Mouse (Mus musculus): ENCODE measurements around the gene Nmt1.

Nmt1 gene

GRCm38 (mm10) chr11:103078131-103078530 is 50.1 kb downstream of the Nmt1 start:
- DNase-seq (ENCODE audit: low spot score in 2 of 2): no peak

DNA sequence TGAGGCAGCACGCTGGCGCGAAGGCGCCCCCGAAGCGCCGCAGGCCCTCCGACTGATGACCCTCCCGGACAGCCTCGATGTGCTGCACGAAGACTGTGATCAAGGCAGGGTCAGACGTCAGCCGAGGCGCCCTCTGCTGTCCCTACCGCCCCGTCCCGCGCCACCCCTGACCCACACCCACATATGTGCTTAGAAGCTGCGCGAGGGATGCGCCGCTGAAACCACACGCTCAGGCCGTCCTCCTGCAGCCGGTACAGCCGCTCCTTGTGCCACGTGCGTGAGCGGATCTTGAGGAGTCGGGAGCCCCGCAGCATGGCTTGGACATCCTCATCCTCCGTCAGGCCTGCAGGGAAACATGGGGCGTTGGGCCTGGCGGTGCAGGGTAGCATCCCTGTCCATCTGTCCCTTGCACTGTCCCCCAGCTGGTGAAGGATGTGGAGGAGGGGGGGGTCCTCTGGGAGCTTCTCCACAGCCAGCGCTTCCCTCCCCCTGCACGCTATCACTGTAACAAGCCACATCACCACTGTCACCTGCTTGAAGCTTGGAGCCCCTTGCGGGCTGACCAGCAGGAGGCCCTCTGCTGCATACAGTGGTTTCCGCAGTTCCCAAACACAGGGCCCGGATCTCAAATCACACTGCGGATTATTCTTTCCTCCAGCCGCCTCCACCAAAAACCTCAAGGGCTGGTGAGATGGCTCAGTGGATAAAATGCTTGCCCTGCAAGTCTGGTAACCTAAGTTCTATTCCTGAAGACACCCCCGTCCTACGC is 52.5 kb downstream of the Nmt1 start:
- no peak for DNase-seq (ENCODE audit: low spot score in 2 of 2)

DNA sequence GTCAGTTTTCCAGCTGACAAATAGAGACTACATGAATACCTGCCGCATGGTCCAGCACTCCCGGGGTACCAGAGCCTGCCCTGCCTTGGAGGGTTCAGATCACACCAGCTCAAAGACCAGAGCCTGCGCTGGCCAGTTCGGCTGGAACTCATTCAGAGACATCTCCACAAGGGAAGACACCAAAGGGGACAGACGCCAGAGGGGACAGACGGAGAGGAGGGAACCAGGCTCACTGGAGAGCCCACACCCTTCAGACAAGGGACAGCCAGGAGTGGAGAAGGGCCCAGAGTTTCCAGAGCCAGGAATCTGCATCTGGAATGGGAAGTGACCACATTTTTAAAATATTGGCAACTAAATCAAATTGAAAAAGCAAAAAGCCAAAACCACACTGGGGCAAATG is 53.6 kb downstream of the Nmt1 start:
- no peak for DNase-seq (ENCODE audit: low spot score in 2 of 2)

- DNase-seq (ENCODE audit: low spot score in 2 of 2): no peak
Measured at GRCm38 (mm10) chr11:103093306-103093705, 65.3 kb downstream of the Nmt1 start.

GRCm38 (mm10) chr11:103093862-103094833 is 66.2 kb downstream of the Nmt1 start:
- peak; percentile 55 to 62 for DNase-seq (ENCODE audit: low spot score in 2 of 2)

DNA sequence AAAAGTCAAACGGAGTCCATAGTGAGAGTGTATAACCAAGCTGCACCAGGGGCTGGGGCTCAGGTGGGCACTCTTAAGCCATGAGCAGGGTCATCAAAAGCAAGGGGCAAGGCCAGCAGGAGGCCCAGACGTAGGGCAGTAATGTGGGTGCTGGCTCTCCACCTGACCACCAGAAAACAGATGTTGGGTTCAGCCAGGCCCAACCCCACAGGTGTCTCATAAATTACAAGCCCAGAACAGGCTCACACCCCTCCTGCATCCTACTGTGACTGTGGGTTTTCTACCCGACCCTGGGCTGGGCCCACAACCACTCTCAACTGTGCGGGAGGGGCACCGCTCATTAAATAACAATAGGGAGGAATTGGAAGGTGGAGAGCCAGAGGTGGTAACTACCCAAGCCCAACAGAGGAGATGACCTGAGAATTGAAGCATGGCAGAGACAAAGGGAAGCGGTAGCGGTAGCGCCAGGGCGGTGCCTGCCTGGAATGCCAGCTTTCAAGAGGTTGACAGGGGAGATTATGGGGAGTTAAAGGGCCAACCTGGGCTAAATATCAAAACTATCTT is 67.2 kb downstream of the Nmt1 start:
- no peak for DNase-seq (ENCODE audit: low spot score in 2 of 2)

DNA sequence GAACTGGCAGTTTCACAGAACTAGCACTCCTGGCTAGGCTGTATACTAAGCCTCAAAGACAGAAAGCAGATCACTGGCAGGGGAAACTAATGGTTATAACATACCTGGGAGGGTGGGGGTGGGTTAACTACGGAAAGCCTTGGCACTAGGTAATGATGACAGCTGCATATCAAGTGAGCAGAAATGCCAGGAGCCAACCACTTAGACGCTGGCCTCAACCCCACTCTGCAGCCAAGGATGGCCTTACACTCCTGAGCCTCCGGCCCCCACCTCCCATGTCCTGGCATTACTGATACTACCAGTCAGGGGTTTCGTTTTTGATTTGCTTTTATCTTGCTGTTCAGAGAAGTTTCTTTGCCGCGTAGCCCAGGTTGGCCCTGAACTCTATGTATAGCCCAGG is 67.8 kb downstream of the Nmt1 start:
- DNase-seq (ENCODE audit: low spot score in 2 of 2): no peak

GRCm38 (mm10) chr11:103096979-103097894 is 69.2 kb downstream of the Nmt1 start:
- DNase-seq (ENCODE audit: low spot score in 2 of 2): no peak

- DNase-seq (ENCODE audit: low spot score in 2 of 2): no peak
Measured at GRCm38 (mm10) chr11:103098531-103099190, 70.7 kb downstream of the Nmt1 start.

GRCm38 (mm10) chr11:103099352-103099940 is 71.5 kb downstream of the Nmt1 start:
- DNase-seq (ENCODE audit: low spot score in 2 of 2): no peak

- no peak for DNase-seq (ENCODE audit: low spot score in 2 of 2)
Measured at GRCm38 (mm10) chr11:103100361-103100760, 72.4 kb downstream of the Nmt1 start.

DNA sequence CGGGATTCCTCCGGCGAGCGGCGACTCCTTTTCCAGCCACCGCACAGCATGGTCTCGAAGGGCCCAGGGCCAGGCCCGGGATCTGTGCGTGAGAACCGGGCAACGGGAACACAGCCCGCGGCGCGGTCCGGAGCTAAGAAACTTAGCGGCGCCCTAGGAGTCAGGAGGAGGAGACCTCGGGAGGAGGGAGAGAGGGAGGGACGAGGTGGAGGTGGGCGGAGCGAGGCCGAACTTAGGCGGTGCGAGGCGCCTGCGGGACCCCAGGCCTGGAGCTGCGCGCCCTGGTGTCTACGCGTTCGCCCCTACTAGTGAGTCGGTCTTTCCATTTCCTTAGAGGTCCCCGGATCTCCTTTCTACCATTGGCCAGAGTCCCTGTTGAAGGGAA is 73.5 kb downstream of the Nmt1 start, which contains the start of the genes Plcd3 and Acbd4:
Gene Plcd3, minus strand, starts transcription at position 178 of the 385 bp plus-strand sequence.
Gene Acbd4, plus strand, starts transcription at position 202 of the 385 bp plus-strand sequence.
- DNase-seq (ENCODE audit: low spot score in 2 of 2): peak; percentile 62 to 64

DNA sequence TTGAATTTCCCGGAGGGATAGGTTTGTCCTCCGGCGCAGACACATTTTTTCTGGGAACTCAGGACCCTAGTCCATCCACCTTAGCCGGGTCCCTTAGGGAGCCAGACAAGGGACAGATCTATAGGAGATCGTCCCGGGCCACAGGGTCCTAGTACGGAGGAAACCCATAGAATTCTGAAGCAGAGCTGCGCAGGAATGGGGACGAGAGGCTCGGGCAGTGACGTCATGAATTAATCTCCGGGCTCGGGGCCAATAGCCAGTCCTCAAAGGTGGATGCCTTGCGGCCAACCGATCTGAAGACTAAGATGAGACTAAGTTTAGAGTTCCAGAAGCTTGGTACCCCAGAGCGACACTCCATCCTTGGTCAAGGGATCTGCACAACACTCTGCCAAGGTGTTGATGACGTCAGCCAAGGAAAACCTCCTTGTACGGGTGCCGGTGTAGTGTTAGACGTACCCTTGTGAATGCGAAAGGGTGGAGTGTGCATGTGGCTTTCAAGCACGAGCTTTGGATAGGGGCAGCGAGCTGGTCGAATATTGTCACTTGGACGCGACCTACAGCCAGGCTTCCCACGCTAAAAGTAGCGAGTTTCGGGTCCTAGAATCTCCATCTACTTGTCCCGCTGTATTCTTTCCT is 74.0 kb downstream of the Nmt1 start:
- no peak for DNase-seq (ENCODE audit: low spot score in 2 of 2)

GRCm38 (mm10) chr11:103102725-103103349 is 74.8 kb downstream of the Nmt1 start:
- DNase-seq (ENCODE audit: low spot score in 2 of 2): peak; percentile 94 to 97

DNA sequence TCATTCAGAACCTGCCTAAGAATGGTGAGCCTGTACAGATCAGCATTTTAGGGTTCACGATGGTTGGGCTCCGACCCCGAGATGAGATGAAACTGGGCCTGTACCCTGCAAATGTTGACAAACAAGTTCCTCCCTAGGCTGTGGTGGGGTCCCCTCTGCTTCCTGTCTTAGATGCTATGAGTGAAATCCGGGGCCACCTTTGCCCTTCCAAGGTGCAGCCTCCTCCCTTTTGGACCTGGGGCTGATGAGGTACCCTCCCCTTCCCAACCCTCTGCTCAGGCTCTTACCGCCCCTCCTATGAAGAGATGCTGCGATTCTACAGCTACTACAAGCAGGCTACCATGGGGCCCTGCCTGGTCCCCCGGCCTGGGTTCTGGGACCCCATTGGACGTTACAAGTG is 75.6 kb downstream of the Nmt1 start:
- no peak for DNase-seq (ENCODE audit: low spot score in 2 of 2)

DNA sequence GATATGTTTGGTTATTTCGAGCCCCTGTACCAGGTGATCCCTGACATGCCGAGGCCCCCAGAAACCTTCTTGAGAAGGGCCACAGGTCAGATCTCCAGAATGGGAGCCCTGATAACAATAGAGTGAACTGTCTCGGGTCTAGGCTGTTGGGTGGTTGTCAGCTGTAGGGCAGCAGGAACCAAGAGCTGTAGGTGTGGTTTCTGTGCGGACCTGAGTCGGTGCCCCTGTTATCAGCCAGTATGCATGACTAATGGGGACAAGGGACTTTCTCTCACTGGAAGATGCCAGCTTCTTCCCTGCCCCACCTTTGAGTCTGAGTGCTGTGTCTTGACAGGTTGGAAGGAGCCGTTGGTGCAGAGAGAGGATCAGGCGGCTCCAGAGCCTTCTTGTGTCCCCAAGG is 76.5 kb downstream of the Nmt1 start:
- no peak for DNase-seq (ENCODE audit: low spot score in 2 of 2)

DNA sequence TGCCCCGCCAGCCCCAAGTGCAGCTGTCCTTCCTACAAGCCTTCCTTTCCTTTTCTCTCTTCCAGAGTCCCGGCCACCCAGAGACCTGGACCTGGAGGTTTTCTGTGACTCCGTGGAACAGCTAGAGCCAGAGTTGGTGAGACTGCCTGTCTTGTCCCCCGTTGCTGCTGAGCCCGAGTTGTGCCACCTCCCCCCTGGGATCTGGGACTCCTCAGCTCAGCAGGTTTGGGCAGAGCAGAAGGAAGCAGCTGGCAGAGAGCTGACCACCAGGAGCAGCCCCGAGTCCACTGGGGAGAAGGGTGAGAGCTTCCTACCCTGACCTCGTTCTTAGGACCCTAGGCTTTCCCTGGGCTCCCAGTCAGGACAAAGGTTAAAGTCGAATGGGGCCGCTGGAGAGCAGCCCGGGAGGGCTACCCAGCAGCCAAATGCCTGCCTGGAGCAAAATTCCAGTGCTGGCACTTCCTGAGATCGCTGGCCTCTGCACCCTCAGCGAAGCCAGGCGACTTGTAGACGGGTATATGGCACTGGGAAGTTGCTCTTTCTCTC is 77.3 kb downstream of the Nmt1 start:
- DNase-seq (ENCODE audit: low spot score in 2 of 2): no peak

GRCm38 (mm10) chr11:103105810-103106209 is 77.8 kb downstream of the Nmt1 start:
- DNase-seq (ENCODE audit: low spot score in 2 of 2): no peak

- DNase-seq (ENCODE audit: low spot score in 2 of 2): no peak
Measured at GRCm38 (mm10) chr11:103106386-103106785, 78.4 kb downstream of the Nmt1 start.
